Mouse (Mus musculus) layer of hippocampus, adult 18-20 months (tissue): ENCODE measurements around the gene Mob4. TPM values are rescaled to one million over a fixed set of nuclear protein-coding genes. Genes with fewer than 3 reads are reported as not detected.
"Not testable (repeated sequence)": the region's sequence is repeated elsewhere in the genome, so short reads cannot be mapped to it uniquely, and the experiment has no call there.

Experiments used
- DNase-seq, 2 experiments: peaks; one replicate each; pipeline ENCODE4 v3.0.0; 2022; ENCODE audit warnings: low spot score in 2 of 2
- long read RNA-seq: library from polyadenylated mRNA; stranded (forward); transcript quantifications from one replicate; pipeline ENCODE4 v2.0.0, GENCODE M21; 2021
- total RNA-seq, 2 experiments: library from RNA; stranded (reverse); gene quantifications; 2 replicates each; pipeline ENCODE4 v1.2.3; 2021

The Mob4 gene
- 10 to 100 TPM; 54.8 to 55.1 TPM for total RNA-seq
- long read RNA-seq, transcript Mob4-205 (8 exons, 2,840 nt) = major isoform, 67 of 75 reads
- long read RNA-seq, partial matches to known transcripts = 1 of 75 reads
- long read RNA-seq, other reads (novel, unspliced or antisense) = 3 of 75 reads

DNA sequence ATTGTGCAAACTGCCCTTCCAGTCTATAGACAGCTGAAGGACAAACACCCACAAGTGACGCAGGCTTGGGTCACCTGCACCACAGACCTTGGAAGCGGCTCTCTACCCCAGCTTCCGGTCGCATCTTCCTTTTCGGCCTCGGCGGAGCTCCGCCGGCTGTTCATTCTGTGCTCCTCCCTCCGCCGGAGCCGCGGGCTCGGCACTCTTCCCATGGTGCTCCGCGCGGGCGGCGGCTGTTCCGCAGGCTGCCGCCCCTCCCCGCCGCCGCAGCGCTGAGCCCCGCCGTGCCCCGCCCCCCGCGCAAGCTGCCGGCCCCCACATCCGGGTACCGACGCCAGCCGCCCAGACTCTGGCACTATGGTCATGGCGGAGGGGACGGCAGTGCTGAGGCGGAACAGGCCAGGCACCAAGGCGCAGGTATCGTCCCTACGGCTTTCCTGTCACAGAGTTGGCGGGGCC lies at the start of gene Mob4:
Gene Mob4, plus strand, starts transcription at position 289 of the 459 bp plus-strand sequence.
- DNase-seq = peak; percentile 87 to 91

DNA sequence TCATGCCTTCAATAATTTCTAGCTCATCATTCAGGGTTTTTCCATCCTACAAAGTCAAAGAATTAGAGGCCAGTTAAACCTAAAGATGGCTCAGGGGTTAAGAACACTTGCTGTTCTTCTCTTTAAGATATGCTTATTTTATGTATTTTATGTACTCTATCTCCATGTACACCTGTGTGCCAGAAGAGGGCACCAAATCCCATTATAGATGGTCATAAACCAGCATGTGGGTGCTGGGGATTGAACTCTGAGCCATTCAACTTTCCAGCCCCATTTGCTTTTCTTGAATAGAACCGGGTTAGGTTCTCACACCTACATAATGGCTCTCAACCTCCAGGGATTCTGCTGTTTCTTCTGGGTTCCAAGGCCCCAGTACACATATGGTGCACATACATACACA lies 48.9 kb upstream of the Mob4 start:
- DNase-seq = no peak

DNA sequence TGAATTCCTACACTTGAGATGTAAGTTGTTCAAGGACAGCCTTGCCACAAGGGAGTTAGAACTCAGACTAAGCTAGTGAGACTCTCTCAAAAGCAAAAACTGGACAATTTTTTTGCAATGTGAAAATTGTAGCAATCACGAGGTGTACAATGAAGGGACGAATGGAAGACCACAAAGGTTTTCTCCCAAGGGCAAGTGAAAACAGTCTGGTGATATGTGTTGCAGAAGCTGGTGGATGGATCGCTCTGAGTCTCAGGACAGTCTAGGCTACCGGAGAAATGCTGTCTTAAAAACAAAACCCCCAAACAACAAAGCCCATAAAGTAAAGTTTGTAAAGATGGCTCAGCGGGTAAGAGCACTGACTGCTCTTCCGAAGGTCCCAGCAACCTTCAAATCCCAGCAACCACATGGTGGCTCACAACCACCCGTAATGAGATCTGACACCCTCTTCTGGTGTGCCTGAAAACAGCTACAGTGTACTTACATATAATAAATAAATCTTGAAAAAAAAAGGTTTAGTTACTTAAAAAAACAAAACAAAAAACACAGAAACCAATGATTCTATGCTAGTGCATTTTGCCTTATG lies 45.2 kb upstream of the Mob4 start:
- DNase-seq = no peak

DNA sequence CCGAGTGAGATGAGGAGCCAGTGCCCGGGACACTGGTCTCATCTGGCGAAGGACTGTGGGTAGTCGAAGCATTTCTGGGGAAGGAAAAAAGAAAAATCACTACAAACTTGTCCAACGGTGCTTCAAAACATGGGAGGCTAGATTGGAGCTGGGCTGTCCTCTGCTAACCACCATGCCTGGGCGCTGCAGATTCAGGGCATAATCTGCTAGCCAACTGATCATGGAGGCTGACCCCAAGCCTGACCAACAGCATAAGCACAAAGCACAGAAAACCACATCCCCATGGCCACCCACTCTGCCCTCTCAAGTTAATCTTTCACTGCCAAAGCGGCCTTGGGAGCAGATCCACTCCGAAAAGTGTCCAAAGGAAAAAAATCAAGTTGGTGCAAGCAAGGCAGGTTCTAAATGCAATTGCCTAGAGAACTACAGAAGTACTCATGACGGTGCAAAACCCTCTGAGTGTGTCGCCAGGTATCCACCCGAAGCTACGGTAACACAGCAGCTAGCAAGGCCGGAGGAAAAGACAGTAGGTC lies 44.1 kb upstream of the Mob4 start:
- peak in 1 of 2 experiments; percentile 17 for DNase-seq

DNA sequence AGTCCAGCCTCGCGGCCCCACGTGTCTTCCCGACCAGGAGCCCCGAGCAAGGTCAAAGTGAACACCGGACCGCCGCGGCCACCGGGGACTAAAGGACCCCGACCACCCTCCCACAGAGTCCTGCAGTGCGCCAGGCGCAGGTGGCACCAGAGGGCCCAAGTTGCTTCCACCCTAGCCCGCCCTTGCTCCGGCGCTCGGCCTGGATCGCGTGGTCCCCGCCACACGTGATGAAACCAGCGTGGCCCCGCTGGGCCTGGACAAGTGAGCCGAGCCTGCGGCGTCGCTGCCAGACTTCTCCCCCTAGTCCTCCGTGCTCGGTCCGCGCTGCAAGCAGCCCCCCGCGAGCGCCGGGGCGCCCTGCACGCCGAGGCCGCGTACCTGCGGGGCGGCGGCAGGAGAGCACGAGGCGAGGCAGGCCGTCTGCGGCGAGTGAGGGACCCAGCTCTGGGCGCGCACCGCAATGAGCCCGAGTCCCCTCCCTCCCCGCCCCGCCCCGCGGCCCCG lies 43.6 kb upstream of the Mob4 start:
- DNase-seq = peak in 1 of 2 experiments; percentile 47

DNA sequence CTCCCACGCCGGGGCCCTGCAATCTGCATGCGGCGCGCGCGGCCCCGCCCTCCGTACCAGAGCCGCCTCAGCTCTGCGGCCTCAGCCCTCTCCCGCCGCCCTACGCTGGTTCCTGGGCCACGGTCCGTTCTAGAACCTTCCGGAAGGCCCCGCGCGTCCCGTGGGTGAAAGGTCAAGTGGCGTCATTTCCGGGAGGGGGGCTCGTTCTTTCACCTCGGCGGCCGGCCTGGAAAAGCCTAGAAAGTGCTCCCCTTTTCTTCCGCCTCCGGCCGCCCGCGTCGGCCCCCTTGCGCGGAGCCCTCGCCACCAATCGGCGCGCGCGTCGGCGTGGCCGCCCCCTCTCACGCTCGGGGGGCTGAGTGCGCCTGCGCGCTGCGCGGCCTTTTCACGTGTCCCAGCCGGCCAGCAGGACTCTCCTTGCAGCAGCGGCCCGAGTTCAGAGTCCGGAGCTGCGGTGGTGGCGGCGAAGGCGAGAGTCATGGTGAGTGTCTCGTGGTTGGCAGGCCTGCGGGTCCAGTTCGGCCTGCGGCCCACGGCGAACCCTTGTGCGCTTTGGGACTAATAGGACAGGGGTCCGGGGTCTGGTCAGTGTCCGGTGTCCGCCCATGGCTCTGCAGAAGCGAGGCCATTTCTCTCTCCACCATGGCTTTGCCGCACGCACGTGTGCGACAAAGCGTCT lies 43.0 kb upstream of the Mob4 start, which contains the start of the genes Hspe1 and Hspd1:
Gene Hspe1, plus strand, starts transcription at position 201 of the 679 bp plus-strand sequence.
Gene Hspd1, minus strand, starts transcription at position 312 of the 679 bp plus-strand sequence.
- DNase-seq = peak; percentile 98

DNA sequence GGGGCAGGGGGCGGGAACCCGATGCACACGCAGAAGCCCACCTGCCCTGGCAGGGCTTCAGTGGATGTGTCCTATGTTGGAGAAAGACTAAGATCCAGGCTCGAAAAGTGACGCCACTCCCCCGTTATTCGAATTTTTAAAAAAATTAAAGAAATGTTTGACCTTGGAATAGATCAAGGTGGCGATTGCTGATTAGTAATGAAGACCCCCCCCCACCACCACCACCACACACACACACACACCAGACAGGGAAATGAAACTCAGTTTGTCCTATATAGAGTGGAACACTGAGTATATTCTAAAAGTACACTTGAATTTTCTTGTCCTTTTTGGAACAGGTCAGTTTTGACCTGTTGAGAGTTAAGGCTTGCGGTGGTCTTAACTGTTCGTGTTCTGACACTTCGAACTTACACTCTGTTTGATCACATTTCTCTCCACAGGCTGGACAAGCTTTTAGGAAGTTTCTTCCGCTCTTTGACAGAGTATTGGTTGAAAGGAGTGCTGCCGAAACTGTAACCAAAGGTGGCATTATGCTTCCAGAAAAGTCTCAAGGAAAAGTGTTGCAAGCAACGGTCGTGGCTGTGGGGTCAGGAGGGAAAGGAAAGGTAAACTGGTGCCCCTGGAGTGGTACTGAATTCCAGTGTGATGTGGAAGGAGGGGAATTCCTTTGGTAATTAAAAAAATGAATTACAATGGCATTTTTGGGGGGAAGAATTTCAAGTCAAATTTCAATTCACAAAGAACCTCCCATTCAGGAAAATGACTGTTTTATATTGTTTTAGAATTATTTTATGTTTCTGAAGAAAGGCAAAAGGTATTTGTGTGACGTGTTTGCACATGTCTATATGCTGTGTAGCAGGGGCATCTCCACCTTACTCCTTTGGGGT lies 42.2 kb upstream of the Mob4 start:
- no peak for DNase-seq

DNA sequence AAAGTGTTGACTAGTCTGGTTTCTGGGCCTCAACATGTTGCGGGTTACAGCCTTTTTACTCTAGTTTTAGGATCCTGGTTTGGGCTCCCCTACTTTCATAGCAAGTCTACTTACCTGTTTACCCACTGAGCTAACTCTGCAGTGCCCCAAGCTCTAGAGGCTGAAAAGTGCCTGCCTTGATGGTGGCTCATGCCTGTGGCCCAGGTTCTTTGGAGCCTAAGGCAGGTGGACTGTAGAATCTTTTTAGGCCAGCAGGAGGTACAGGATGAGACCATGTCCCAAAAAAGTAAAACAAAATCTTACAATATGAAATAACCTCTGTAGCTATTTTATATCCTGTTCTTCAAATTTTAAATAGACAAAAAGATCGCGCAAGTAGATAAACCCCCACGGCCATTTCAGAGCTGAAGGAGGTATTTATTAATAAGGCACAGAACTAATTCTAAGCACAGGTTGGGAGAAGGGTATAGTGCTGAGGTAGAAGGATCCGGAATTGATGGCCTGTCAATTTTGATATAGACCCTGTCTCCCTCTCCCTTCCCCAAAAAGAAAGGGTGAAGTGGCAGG lies 41.5 kb upstream of the Mob4 start:
- DNase-seq = no peak

DNA sequence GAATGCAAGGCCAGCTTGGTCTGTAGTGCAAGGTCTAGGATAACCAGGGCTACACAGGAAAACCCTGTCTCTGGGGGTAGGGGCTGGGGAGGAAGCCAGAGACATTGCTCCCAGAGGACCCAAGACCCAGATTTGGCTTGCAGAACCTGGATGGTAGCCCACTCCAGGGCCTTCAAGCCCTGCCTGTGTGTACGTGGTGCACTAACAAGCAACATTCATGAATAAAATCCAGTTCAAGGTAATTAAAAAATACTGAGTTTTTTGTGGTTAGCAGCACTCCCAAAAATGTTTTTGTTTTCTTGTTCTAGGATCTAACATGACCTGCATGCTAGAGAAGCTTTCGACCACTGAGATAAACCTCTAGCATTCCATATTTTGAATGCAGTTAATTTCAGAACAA lies 39.0 kb upstream of the Mob4 start:
- no peak for DNase-seq

DNA sequence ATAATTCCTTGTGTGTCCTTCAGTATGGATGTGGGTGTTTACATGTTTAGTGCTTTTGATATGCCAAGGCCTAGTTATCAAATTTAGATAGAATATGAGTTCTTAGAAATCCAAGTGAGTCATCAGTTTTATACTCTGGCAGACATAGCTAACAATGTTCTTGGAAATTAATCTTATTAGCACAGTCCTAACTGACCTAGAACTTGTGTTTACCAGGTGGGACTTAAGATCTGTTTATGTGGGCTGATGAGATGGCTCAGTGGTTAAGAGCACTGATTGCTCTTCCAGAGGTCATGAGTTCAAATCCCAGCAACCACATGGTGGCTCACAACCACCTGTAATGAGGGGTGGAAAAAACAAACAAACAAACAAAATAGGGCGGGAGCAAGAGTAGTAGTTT lies 38.6 kb upstream of the Mob4 start:
- no peak for DNase-seq

DNA sequence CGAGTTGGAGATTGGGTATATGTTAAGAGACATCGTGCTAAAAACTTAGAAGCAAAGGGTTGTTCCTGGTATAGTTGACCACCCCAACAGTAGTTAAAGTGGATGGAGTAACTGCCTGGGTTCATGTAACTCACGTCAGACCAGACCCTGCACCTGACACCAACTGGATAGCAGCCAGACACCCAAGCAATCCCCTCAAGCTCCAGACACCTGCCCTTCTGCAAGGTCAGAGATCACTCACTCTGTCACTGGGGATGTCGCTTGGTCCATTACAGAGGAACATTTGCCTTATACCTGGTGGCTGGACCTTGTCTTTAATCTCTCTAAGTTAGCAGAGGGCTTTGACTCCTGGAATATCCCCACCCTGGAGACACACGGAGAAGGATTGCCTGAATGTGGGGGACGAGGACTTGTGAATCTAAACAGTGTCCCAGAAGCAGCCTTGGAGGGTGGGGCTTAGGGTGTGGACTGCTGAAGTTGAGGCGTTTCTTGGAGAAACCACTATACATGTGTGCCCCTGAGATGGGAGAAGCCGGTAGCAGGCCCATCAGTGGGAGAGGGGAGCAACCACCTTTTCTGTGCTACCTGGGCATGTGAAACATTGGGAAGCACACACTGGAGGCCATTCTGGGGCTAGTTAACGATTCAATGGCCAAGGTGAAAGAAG lies 24.0 kb upstream of the Mob4 start:
- DNase-seq = no peak

DNA sequence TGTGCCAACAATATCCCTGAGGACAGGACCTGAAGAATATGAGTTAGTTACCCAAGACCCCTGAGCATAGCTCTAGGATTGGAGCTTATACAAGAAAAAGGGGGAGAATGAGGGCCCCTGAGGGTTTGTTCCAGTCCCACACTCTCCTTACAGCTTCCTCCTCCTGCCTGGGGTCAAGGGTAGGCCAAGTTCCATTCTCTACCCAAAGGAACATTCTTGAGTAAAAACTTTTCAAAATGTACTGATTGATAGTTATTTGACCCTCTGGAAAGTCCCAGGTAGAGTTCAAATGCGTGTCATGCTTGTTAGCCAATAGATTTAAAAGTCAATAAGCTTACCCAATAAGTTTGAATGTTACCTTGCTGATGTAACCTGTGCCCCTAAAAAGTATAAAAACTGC lies 23.4 kb upstream of the Mob4 start:
- DNase-seq = no peak

DNA sequence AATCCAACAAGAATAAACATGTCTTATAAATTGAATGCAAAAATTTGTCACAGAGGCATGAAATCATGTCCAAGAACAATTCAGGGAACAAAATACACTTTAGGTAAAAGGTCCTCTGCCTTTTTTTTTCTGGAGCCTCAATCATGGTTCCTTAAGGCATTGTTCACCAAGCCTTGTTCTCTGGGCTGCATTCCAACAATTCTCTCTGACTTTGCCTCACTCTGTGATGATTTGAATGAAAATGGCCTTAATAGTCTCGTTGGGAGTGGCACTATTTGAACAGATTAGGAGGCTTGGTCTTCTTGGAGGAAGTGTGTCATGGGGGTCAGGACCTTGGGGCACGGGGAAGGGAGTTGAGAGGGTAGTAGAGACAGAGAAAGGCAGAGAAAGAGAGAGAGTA lies 22.6 kb upstream of the Mob4 start:
- DNase-seq = no peak

DNA sequence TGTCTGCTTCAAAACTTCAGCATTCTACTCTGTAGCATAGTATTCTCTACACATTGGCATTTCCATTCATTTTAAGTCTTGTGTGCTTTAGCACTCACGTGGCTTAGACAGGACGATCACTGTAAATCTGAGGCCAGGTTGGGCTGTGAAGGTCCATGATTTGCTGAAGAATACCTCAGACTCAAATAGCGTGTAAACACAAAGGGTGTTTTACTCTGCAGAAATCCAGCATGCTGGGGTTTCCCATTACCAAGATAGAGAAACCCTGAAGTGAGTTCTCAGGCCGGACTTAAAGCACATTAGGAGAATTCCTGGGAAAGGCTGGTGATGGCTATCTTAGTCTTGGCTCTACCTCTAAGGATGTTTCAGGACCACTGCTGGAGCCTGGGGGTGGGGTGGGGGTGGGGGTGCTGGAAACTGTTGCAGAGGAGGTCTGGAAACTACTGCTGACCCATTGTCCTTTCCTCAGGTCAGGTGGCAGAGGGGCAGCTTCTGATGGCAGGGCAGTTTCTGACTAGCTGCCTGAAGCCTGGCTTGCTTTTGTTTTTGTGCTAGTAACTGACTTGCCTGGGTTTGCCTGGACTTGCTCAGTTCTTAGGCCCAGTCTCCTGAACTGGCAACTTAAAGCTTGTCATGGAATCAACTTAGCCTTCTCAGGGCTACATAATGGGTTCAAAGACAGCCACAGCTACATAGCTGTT lies 21.8 kb upstream of the Mob4 start:
- no peak for DNase-seq

DNA sequence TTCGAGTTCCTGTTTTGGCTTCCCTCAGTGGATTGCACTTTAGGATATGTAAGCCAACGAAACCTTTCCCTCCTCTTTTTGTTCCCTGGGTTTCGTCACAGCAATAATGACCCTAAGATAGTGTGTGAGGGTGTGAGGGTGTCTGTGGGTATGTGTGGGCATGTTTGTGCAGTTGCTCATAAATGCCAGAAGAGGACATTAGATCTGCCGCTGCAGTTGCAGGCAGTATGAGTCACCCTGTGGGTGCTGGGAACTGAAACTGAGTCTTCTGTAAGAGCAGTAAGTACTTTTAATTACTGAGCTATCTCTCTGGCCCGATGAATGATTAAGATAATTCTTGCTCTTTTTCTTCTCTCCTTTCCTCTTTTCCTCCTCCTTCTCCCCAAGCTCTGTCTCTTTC lies 8.0 kb upstream of the Mob4 start:
- DNase-seq = no peak

DNA sequence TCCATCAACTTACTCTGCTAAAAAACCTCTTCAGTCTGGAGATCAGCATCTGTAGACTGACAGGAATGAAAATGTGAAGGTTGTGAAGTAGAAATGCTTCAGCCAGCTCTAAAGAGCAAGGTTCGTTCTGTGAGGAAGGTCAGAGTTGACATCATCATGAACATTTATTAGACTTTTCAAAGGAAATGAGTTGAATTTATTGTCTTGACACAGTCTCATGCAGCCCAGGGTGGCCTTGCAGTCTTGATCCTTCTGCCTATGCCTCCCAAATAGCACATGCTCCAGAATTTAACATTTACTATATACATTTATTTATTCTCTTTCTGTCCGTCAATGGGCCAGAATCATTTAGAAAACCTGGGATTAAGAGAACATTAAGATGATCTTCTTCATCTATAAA lies 7.5 kb upstream of the Mob4 start:
- no peak for DNase-seq

DNA sequence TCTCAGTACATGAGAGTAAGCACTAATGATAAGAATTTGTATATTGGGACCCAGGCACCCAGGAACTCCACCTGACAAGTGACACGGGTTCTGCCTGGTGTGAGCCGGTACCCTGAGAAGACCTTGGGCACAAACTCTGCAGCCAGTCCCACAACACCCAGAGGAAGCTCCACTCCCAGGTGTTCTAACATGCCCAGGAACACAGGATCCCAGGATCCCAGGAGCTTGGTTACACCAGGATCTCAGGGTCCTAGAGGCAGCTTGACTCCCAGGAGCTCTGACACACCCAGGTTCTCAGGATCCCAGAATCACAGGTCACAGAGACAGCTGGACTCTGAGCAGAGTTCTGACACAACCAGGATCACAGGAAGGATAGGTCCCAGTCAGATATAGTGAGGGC lies 6.9 kb upstream of the Mob4 start:
- not testable (repeated sequence) for DNase-seq

DNA sequence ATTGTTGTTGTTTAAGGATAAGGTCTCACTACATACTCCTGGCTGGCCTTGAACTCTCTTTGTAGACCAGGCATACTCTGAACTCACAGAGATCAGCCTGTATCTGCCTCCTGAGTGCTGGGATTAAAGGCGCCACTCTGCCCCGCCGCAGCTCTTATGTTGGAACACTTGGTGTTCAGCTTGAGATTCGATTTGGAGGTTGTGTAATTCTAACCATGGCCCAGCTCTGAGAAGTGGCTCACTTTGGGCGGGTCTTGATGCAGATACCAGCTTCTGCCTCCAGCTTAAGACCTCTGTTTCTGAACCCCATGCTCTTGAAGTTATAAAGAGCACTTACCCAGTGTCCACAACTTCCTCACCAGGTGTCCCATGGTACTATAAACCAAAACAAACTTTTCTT lies 1.3 kb upstream of the Mob4 start:
- DNase-seq = no peak

DNA sequence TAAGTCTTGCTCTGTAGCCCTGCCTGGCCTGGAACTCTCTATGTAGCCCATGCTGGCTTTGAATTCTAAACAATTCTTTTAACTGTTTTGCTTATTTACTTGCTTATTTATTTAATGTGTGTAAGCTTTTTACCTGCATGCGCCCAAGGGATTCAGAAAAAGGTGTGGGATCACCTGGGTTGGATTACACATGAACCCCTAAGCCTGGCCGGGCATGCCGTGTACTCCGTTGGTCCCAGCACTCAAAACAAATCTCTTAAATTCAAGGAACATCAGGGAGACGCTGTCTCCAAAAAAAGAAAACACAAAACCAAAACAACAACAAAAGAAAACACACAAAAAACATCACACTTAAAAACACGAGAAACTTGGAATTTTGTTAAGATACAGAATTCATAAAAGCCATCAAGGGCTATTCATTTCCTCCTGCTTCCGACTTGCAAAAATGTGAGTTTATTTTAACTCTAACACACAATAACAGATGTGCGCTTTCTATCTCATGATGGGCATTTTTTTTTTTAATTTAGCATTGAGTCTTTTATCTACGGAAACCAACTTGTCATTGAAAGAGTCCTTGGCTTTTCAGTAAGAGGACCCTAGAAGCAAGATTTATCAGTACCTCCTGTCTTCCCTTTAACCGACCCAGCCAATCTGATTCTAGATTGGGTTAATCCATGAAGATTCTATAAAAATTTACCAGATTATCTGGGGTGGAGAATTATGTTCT lies 678 bp upstream of the Mob4 start:
- no peak for DNase-seq
